Mouse (Mus musculus) MEL (cell line): Measurements from ENCODE around the gene Gm20604. TPM values are rescaled to one million over a fixed set of nuclear protein-coding genes. Genes with fewer than 3 reads are reported as not detected.

ENCODE experiments used
- DNase-seq: peaks from one replicate; pipeline ENCODE4 v3.0.0; 2011; ENCODE audit warnings: low read depth, low spot score
- H3K27ac ChIP-seq: 2 replicates; pipeline ENCODE4 v1.5.1; 2012; ENCODE audit warnings: low read depth, mild to moderate bottlenecking, control low read depth, low read length, moderate library complexity; ENCODE audit not compliant: control insufficient read depth
- H3K27me3 ChIP-seq, 2 experiments: fragments of 150-350 bp in 1 of 2; sonication (generic) in 1 of 2; 2 replicates each; pipeline ENCODE4 v1.6.1; 2012; ENCODE audit warnings: low read length in 2 of 2, mild to moderate bottlenecking in 2 of 2, improper control_type of control experiment in 1 of 2, moderate library complexity in 1 of 2; ENCODE audit not compliant: insufficient read depth in 2 of 2, control insufficient read depth in 1 of 2
- H3K36me3 ChIP-seq, 2 experiments: 2 replicates each; pipeline ENCODE4 v1.6.1; 2012 to 2014; ENCODE audit warnings: low read length in 2 of 2, improper control_type of control experiment in 1 of 2, inconsistent platforms in 1 of 2, mild to moderate bottlenecking in 1 of 2; ENCODE audit not compliant: insufficient read depth in 2 of 2, control insufficient read depth in 1 of 2
- H3K4me1 ChIP-seq, 2 experiments: fragments of 150-350 bp in 1 of 2; sonication (generic) in 1 of 2; 2 replicates each; pipeline ENCODE4 v1.6.1; 2012; ENCODE audit warnings: low read length in 2 of 2, improper control_type of control experiment in 1 of 2, mild to moderate bottlenecking in 1 of 2; ENCODE audit not compliant: insufficient read depth in 2 of 2, control insufficient read depth in 1 of 2
- H3K4me3 ChIP-seq, 2 experiments: fragments of 150-350 bp in 1 of 2; sonication (generic) in 1 of 2; 2 replicates each; pipeline ENCODE4 v1.5.1; 2012; ENCODE audit warnings: low read depth in 2 of 2, low read length in 2 of 2, mild to moderate bottlenecking in 2 of 2, moderate library complexity in 2 of 2, control low read depth in 1 of 2, improper control_type of control experiment in 1 of 2; ENCODE audit not compliant: control insufficient read depth in 1 of 2, insufficient read depth in 1 of 2
- H3K79me2 ChIP-seq: 2 replicates; pipeline ENCODE4 v1.6.1; 2012; ENCODE audit warnings: mild to moderate bottlenecking, low read length, moderate library complexity; ENCODE audit not compliant: control insufficient read depth, poor library complexity, insufficient read depth
- H3K9ac ChIP-seq: 2 replicates; pipeline ENCODE4 v1.6.1; 2012; ENCODE audit warnings: low read depth, mild to moderate bottlenecking, control low read depth, low read length, moderate library complexity; ENCODE audit not compliant: control insufficient read depth, poor library complexity, severe bottlenecking
- H3K9me3 ChIP-seq: fragments of 150-350 bp; sonication (generic); replicated peaks from 2 replicates; pipeline ENCODE4 v1.6.1; 2012; ENCODE audit warnings: mild to moderate bottlenecking, low read length, improper control_type of control experiment, moderate library complexity; ENCODE audit not compliant: insufficient read depth
- BHLHE40 ChIP-seq: IDR thresholded peaks from 2 replicates; pipeline ENCODE4 v1.6.1; 2012; ENCODE audit warnings: low read depth, mild to moderate bottlenecking, inconsistent platforms, low read length, improper control_type of control experiment, borderline replicate concordance
- CHD1 ChIP-seq: IDR thresholded peaks from 2 replicates; pipeline ENCODE4 v1.6.1; 2012; ENCODE audit warnings: low read depth, mild to moderate bottlenecking, inconsistent platforms, low read length, improper control_type of control experiment
- CTCF ChIP-seq, 3 experiments: IDR thresholded peaks in 2 of 3; conservative IDR thresholded peaks in 1 of 3; 2 replicates each; pipeline ENCODE4 v1.5.1; 2011 to 2012; ENCODE audit warnings: low read length in 3 of 3, low read depth in 2 of 3, mild to moderate bottlenecking in 2 of 3, improper control_type of control experiment in 1 of 3, inconsistent platforms in 1 of 3, mixed read lengths in 1 of 3, moderate library complexity in 1 of 3; ENCODE audit not compliant: control insufficient read depth in 1 of 3, insufficient read depth in 1 of 3, poor library complexity in 1 of 3, severe bottlenecking in 1 of 3
- E2F4 ChIP-seq: IDR thresholded peaks from 2 replicates; pipeline ENCODE4 v1.6.1; 2011; ENCODE audit warnings: low read depth, low read length, improper control_type of control experiment, borderline replicate concordance
- GATA1 ChIP-seq: IDR thresholded peaks from 2 replicates; pipeline ENCODE4 v1.6.1; 2011; ENCODE audit warnings: low read depth, low read length, improper control_type of control experiment
- JUND ChIP-seq: IDR thresholded peaks from 2 replicates; pipeline ENCODE4 v1.6.1; 2011; ENCODE audit warnings: low read depth, mild to moderate bottlenecking, improper control_type of control experiment, low read length
- MAZ ChIP-seq: IDR thresholded peaks from 2 replicates; pipeline ENCODE4 v1.6.1; 2012; ENCODE audit warnings: low read depth, mild to moderate bottlenecking, inconsistent platforms, low read length, improper control_type of control experiment
- POLR2AphosphoS5 ChIP-seq: IDR thresholded peaks from 2 replicates; pipeline ENCODE4 v1.6.1; 2012; ENCODE audit warnings: low read depth, borderline replicate concordance, mild to moderate bottlenecking, inconsistent platforms, low read length, moderate library complexity, mixed read lengths
- RAD21 ChIP-seq: IDR thresholded peaks from 2 replicates; pipeline ENCODE4 v1.6.1; 2011; ENCODE audit warnings: mild to moderate bottlenecking, low read depth, low read length, improper control_type of control experiment
- SIN3A ChIP-seq: IDR thresholded peaks from 2 replicates; pipeline ENCODE4 v1.6.1; 2012; ENCODE audit warnings: low read length, improper control_type of control experiment, inconsistent platforms
- SMC3 ChIP-seq: IDR thresholded peaks from 2 replicates; pipeline ENCODE4 v1.6.1; 2011; ENCODE audit warnings: low read depth, low read length, improper control_type of control experiment
- USF1 ChIP-seq: IDR thresholded peaks from 2 replicates; pipeline ENCODE4 v1.6.1; 2014; ENCODE audit warnings: low read depth, mild to moderate bottlenecking, inconsistent platforms, low read length, improper control_type of control experiment, moderate library complexity
- ZC3H11A ChIP-seq: IDR thresholded peaks from 2 replicates; pipeline ENCODE4 v1.6.1; 2012; ENCODE audit warnings: low read depth, mild to moderate bottlenecking, inconsistent platforms, low read length, improper control_type of control experiment
- ZKSCAN1 ChIP-seq: IDR thresholded peaks from 2 replicates; pipeline ENCODE4 v1.6.1; 2012; ENCODE audit warnings: low read depth, mild to moderate bottlenecking, inconsistent platforms, low read length, improper control_type of control experiment, moderate library complexity
- ZNF384 ChIP-seq: IDR thresholded peaks from 2 replicates; pipeline ENCODE4 v1.6.1; 2012; ENCODE audit warnings: low read depth, mild to moderate bottlenecking, inconsistent platforms, low read length, improper control_type of control experiment
- polyA plus RNA-seq, 2 experiments: library from polyadenylated mRNA; stranded (reverse) in 1 of 2; unstranded in 1 of 2; fragments of >175 nt in 1 of 2; fragments of >200 nt in 1 of 2; gene quantifications; 2 replicates each; pipeline versions ENCODE4 v1.2.1 to v1.2.4; 2012; ENCODE audit warnings: low replicate concordance in 2 of 2, low read depth in 1 of 2; ENCODE audit not compliant: insufficient read length in 2 of 2, insufficient read depth in 1 of 2, missing spikeins in 1 of 2
- total RNA-seq: library from RNA; depleted of rRNA; stranded (reverse); fragments of 300-350 nt; gene quantifications from 2 replicates; pipeline ENCODE4 v1.2.3, GENCODE M21; 2012

The Gm20604 gene
- total and polyA plus RNA-seq, 3 experiments = 7.9 to 8.8 TPM; not detected in 1

DNA sequence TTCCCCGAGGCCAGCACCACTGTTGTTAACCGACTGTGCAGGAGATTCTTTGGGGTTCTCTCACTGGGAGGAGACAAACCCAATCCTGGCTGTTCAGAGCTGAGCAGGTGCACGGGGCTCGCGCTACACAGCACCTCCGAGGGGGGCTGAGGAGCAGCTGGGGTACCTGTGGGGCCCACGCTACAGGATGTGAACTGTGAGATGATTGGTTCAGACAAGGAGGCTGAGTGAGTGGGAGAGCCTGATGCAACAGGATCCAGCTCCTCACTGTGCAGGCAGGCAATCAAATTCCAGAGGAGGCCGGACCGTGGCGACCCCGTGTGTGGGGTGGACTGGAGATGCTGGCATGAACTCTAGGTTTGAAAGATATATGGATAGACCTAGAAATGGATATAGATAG lies 36.0 kb downstream of the Gm20604 start:
- peaks cover 0 to 16% of the 10 kb centered on the region in 2 experiments; a peak in 2 of 4 replicates for H3K4me1 ChIP-seq
- H3K9me3 ChIP-seq = no peaks in the 10 kb centered on the region
- H3K79me2 ChIP-seq = no peaks in the 10 kb centered on the region
- no peaks in the 10 kb centered on the region for H3K27me3 ChIP-seq
- H3K27ac ChIP-seq = no peak overlapping the region
- H3K4me3 ChIP-seq = no peak overlapping the region
- H3K36me3 ChIP-seq = peaks cover 0 to 8% of the 10 kb centered on the region in 2 experiments; a peak in 2 of 4 replicates
- no peak overlapping the region for H3K9ac ChIP-seq
- TF ChIP-seq ZNF384 = no peak
- no peak for TF ChIP-seq GATA1
- TF ChIP-seq CHD1 = no peak
- DNase-seq = no peak

DNA sequence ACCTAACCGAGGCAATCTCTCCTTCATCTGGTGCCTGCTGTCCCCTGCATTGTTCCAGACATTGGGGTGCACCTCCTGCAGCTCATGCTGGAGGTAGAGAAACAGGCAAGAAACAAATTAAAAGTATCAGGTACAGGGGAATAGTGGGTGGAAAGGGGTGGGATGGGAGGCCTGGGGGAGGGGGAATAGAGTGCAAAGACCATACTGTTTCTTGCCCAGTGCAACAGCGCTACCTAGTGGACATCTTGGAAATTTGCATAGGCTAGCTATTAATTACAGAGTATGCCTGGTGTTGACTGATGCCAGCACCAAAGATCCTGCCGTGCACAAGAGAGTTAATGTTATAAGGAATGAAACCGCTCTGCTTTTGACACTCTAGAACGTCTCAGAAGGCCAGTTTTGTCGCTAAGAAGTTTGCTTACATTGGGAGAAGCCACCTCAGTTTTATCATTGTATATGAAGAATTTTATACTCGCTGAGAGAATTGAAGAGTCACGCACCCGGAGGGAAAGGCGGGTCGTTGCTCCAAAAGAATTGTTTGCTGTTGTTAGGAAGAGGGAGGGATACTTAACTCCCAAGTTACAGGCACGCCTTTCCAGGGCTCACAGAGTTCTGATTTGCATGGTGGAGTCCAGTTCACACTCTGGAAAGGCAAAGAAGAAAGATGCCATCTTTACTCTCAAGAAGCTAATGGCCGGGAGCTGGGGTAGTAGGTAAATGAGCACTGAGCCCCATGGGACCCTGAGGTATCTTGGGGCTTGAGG lies 38.7 kb downstream of the Gm20604 start:
- peak; percentile 70 for DNase-seq
- TF ChIP-seq ZC3H11A (peak; percentile 85), RAD21 (peak; percentile 89), POLR2AphosphoS5 (no peak), JUND (no peak), BHLHE40 (peak; percentile 43; the same call in 1 of the 2 replicates), CTCF (IDR thresholded peaks at IDR 0.05 in 2 of 3, conservative IDR thresholded peaks at IDR 0.05 in 1 of 3; ENCODE audit: control insufficient read depth in 1 of 3, insufficient read depth in 1 of 3, low read depth in 2 of 3, low read length in 3 of 3, poor library complexity in 1 of 3, severe bottlenecking in 1 of 3) (peak; percentile 62 to 91 (median 90)), USF1 (no peak), SMC3 (peak; percentile 82), MAZ (no peak; the same call in 1 of the 2 replicates), ZNF384 (no peak), ZKSCAN1 (no peak), CHD1 (no peak), E2F4 (no peak), SIN3A (peak; percentile 30; the same call in 1 of the 2 replicates)

More for the DNA sequence above, 38.7 kb downstream of the Gm20604 start:
- no peak overlapping the region for H3K9ac ChIP-seq
- no peak overlapping the region for H3K4me3 ChIP-seq
- H3K79me2 ChIP-seq = no peaks in the 10 kb centered on the region
- peaks cover 0 to under 1% of the 10 kb centered on the region in 2 experiments; a peak in 2 of 4 replicates for H3K4me1 ChIP-seq
- no peaks in the 10 kb centered on the region for H3K27me3 ChIP-seq
- H3K36me3 ChIP-seq = no peaks in the 10 kb centered on the region; a peak in 1 of 4 replicates
- H3K9me3 ChIP-seq = no peaks in the 10 kb centered on the region
- no peak overlapping the region for H3K27ac ChIP-seq
